Mouse (Mus musculus) G1E (cell line): ENCODE measurements around the gene Tmem86a.

Source experiments
- CTCF ChIP-seq: IDR thresholded peaks from 2 replicates; pipeline ENCODE4 v1.5.1; 2012; ENCODE audit warnings: low read depth, low read length, inconsistent platforms, mixed read lengths
- GATA1 ChIP-seq: IDR thresholded peaks from 2 replicates; pipeline ENCODE4 v1.6.1; 2012; ENCODE audit warnings: borderline replicate concordance, low read length, inconsistent platforms, mixed read lengths
- GATA2 ChIP-seq: IDR thresholded peaks from 2 replicates; pipeline ENCODE4 v1.6.1; 2012; ENCODE audit warnings: low read depth, low read length, inconsistent platforms, borderline replicate concordance
- POLR2AphosphoS5 ChIP-seq: IDR thresholded peaks from 2 replicates; pipeline ENCODE4 v1.6.1; 2012; ENCODE audit warnings: low read depth, low read length, inconsistent platforms; ENCODE audit not compliant: insufficient replicate concordance
- TAL1 ChIP-seq: conservative IDR thresholded peaks from 2 replicates; pipeline ENCODE4 v1.6.1; 2012; ENCODE audit warnings: low read depth, low read length, inconsistent platforms, mixed read lengths

DNA sequence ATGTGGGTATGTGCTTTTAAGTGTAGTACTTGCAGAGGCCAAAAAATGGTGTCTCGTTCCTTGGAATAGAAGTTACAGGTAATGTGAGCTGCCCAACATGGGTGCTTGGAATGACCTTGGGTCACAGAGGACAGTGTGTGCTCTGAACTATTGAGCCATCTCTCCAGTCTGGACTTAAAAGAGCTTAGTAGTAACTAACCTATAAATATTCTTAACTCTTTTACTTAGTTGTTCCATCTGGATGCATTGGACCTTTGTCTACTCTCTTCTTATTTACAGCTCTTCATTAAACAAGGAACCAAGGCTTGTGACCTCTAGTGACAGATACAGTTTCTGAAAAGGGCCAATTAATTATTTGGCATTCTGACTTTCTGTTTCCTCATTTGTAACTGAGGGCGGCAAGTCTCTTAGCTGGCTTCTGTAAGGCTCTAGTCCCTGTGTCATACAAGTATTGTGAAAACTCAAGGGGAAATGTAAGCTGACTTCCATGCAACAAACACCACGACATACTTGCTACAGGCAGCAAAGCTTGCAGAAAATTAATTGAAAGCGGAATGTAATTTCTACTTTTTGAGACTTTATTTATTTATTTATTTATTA, 15.5 kb upstream of the Tmem86a start:
- TF ChIP-seq CTCF (no peak), GATA2 (no peak), GATA1 (no peak), TAL1 (no peak), POLR2AphosphoS5 (no peak)
